Mouse (Mus musculus) stomach, postnatal 0 days (tissue): ENCODE results near the gene Timm8a2. TPM values are rescaled to one million over a fixed set of nuclear protein-coding genes. Genes with fewer than 3 reads are reported as not detected.
A peak's percentile ranks its signal among the peaks of the same experiment; 100 is the strongest.
"Not testable (repeated sequence)": the region's sequence is repeated elsewhere in the genome, so short reads cannot be mapped to it uniquely, and the experiment has no call there.

Experiments
- ATAC-seq: fragments of 200-750 bp; cut with Nextera tagmentation; 2 replicates; pipeline ENCODE4 v1.8.0; 2017; ENCODE audit not compliant: low FRiP score, low TSS enrichment
- DNase-seq: peaks from one replicate; pipeline ENCODE4 v3.0.0-alpha.2; 2016; ENCODE audit warnings: low spot score
- H3K27ac ChIP-seq: fragments of 300-500 bp; sonication (generic); replicated peaks from 2 replicates; pipeline ENCODE4 v1.5.1; 2014; ENCODE audit warnings: mild to moderate bottlenecking, control low read depth
- H3K27me3 ChIP-seq: fragments of 300-500 bp; sonication (generic); 2 replicates; pipeline ENCODE4 v1.6.1; 2014; ENCODE audit warnings: low read length; ENCODE audit not compliant: control insufficient read depth, insufficient read depth
- H3K36me3 ChIP-seq: fragments of 300-500 bp; sonication (generic); 2 replicates; pipeline ENCODE4 v1.6.1; 2014; ENCODE audit warnings: low read length, mixed read lengths; ENCODE audit not compliant: control insufficient read depth, insufficient read depth
- H3K4me1 ChIP-seq: fragments of 300-500 bp; sonication (generic); replicated peaks from 2 replicates; pipeline ENCODE4 v1.6.1; 2014; ENCODE audit warnings: antibody characterized with exemption; ENCODE audit not compliant: control insufficient read depth, insufficient read depth
- H3K4me2 ChIP-seq: fragments of 300-500 bp; sonication (generic); replicated peaks from 2 replicates; pipeline ENCODE4 v1.6.1; 2014; ENCODE audit warnings: low read depth, mild to moderate bottlenecking, control low read depth, moderate library complexity
- H3K4me3 ChIP-seq: fragments of 300-500 bp; sonication (generic); 2 replicates; pipeline ENCODE4 v1.5.1; 2014; ENCODE audit warnings: low read depth, low read length, control low read depth
- H3K9ac ChIP-seq: fragments of 300-500 bp; sonication (generic); 2 replicates; pipeline ENCODE4 v1.6.1; 2014; ENCODE audit warnings: mild to moderate bottlenecking, low read length, control low read depth, mixed read lengths
- H3K9me3 ChIP-seq: fragments of 300-500 bp; sonication (generic); 2 replicates; pipeline ENCODE4 v1.6.1; 2016; ENCODE audit warnings: low read length; ENCODE audit not compliant: control insufficient read depth
- CTCF ChIP-seq: IDR thresholded peaks from 2 replicates; pipeline ENCODE4 v1.5.1; 2016; ENCODE audit warnings: antibody characterized with exemption, low read depth, mild to moderate bottlenecking, moderate library complexity
- EP300 ChIP-seq: optimal IDR thresholded peaks from 2 replicates; pipeline ENCODE3; 2016; ENCODE audit warnings: antibody characterized with exemption
- WGBS: fragments of 180-500 bp; shearing (Covaris S2); extraction: QIAGEN DNeasy Blood & Tissue Kit; methylation state at CpG from one replicate; pipeline ENCODE4 v1.1.7; 2014; 5-methylcytosine and 5-hydroxymethylcytosine counted together
- polyA plus RNA-seq: library from polyadenylated mRNA; unstranded; fragments of >200 nt; fragmentation: Nextera tagmentation; extraction: Ambion mirVana; gene quantifications from 2 replicates; pipeline ENCODE4 v1.2.1, GENCODE M21; 2015

Gene Timm8a2
- polyA plus RNA-seq, 1 experiment from 2014 or later: not detected

DNA sequence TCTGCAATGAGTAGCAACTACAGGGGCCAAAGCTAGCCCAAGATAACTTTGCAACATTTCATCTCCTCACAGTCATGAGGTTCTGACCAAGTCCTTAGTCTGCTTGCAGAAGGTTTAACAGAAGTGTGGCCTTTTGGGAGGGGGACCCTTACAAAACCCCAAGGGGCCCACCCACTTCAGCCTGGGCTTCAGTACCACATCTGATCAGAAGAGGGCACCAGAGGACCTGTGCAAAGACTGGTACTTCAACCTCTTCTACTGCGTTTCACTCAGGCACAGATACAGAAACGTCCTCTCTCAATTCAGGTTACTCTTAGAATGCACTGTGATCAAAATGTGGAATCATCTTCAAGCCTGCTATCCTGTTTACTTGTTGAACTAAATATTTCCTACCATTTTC lies 30.0 kb downstream of the Timm8a2 start:
- Histone ChIP-seq H3K9ac (no peak overlapping the region), H3K4me1 (no peaks in the 10 kb centered on the region), H3K9me3 (no peaks in the 10 kb centered on the region), H3K4me3 (no peak overlapping the region), H3K27me3 (no peaks in the 10 kb centered on the region), H3K27ac (no peak overlapping the region), H3K4me2 (no peak overlapping the region), H3K36me3 (no peaks in the 10 kb centered on the region)
- 10% methylated on average over 2 of the region's 2 CpGs for WGBS
- ATAC-seq: no peak
- peak; percentile 69 for DNase-seq
- TF ChIP-seq EP300 (no peak), CTCF (peak; percentile 95)

DNA sequence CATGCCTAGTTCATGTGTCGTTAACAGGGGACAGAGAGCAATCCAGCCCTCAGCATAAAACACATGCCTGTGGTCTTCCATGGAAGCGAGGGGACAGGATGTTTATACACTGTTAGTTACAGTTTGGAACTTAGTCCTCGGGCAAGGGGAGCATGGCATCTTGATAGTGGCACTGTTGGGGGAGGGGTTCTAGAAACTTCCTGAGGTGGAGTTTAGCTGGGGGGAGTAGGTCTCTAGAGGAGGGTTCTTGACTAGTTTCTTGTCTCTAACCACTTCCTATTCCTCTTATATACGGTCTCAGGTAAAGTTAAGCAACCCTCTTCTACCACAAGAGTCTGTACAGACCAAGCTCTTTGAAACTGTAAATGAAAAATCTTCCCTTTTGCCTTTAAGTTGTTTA lies 31.8 kb downstream of the Timm8a2 start:
- Histone ChIP-seq H3K27ac (no peak overlapping the region), H3K4me2 (no peak overlapping the region), H3K36me3 (no peaks in the 10 kb centered on the region), H3K9ac (no peak overlapping the region), H3K4me1 (no peaks in the 10 kb centered on the region), H3K4me3 (no peak overlapping the region), H3K27me3 (no peaks in the 10 kb centered on the region), H3K9me3 (no peaks in the 10 kb centered on the region)
- no peak for DNase-seq
- no peak for ATAC-seq
- TF ChIP-seq EP300 (no peak), CTCF (no peak)
- WGBS: 58% methylated on average over 4 of the region's 4 CpGs

DNA sequence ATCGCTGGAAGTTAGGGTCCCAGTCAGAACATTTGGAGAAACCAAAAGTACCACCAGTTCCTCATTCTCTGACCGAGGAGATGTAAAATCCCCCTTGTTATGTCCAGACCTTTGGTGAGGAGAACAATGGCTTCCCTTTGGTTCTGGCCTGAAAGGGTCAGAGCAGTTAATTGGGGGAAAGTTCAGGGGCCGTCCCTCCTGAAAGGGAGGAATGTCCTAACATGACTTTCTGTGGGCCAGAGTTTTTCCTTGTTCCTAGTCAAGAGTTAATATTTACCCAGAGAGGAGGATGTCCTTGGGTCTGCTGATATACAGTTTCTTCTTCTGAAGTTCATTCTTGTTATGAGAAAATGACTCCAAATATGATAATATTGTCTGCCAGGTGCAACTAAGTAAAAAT lies 33.6 kb downstream of the Timm8a2 start:
- H3K27me3 ChIP-seq, H3K4me1 ChIP-seq, H3K27ac ChIP-seq, H3K9ac ChIP-seq, H3K9me3 ChIP-seq, ATAC-seq, H3K36me3 ChIP-seq, H3K4me2 ChIP-seq, H3K4me3 ChIP-seq, DNase-seq: not testable (repeated sequence)
- WGBS: 57% methylated on average over 3 of the region's 3 CpGs

DNA sequence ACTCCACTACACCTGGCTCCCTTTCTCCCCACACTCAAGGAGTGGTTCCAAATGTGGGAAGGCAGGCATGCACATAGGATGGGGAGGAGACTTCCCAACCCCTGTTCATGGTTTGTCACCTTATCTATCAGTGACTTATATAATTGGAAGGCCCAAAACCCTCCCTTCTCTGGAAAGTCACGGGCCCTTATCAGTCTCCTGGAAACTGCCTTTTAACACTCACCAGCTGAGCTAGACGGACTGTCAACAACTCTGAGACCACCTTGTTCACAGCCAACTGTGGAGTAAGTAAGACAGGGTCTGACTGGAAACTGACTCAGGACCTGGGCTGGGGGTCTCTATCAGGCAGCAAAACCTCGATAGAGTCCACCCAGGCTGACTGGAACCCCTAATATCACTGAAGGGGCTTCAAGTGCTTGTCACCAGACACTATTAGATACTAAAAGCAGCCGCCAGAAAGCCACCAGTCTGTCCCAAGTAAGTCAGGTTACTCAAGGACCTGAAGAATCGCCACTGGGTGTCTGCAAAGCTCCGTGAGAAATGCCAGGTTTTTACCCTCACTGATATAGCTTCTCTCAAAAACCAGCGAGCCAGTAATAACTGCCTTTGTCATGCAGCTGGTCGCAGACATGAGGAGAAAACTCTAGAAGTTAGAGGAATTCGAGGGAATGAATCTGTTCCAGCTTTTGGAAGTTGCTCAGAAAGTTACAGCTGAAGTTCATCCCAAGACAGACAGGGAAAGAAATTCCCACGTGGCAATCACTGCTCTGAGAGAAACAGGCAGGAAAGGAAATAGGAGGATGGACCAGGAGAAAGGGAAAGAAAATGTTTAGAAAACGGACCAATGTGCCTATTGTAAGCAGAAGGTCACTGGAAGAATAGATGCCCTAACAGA lies 34.6 kb downstream of the Timm8a2 start:
- no peaks in the 10 kb centered on the region for H3K36me3 ChIP-seq
- ATAC-seq: no peak; the same call in 1 of the 2 replicates
- TF ChIP-seq CTCF: no peak
- TF ChIP-seq EP300: no peak
- no peak for DNase-seq
- no peak overlapping the region for H3K9ac ChIP-seq
- no peak overlapping the region for H3K4me3 ChIP-seq
- WGBS: 38% methylated on average over 11 of the region's 11 CpGs
- H3K4me1 ChIP-seq: no peaks in the 10 kb centered on the region
- no peak overlapping the region for H3K27ac ChIP-seq
- no peaks in the 10 kb centered on the region for H3K27me3 ChIP-seq
- H3K4me2 ChIP-seq: no peak overlapping the region
- H3K9me3 ChIP-seq: no peaks in the 10 kb centered on the region

DNA sequence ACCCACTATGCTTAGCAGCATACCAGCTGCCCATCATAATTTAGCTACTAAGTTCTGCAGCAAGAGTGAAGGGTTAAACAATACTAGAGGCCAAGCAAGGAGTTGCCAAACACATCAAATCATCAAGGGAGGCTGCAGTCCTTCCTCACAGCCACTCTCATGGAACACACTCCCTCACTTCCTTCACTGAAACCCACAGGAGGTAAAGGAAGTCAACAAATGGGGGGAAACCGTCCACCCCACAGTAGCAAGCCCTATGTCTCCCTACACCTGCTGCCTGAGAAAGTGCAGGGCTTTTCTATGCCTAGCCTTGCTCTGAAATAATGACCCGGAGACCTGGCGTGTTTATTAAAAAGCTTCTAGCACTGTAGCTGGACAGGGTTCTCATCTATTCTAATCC lies 35.5 kb downstream of the Timm8a2 start:
- DNase-seq: no peak
- Histone ChIP-seq H3K36me3 (no peaks in the 10 kb centered on the region), H3K4me1 (no peaks in the 10 kb centered on the region), H3K27ac (no peak overlapping the region), H3K4me2 (no peak overlapping the region), H3K27me3 (no peaks in the 10 kb centered on the region), H3K9me3 (no peaks in the 10 kb centered on the region), H3K9ac (no peak overlapping the region), H3K4me3 (no peak overlapping the region)
- no peak for TF ChIP-seq EP300
- 80% methylated on average over 3 of the region's 3 CpGs for WGBS
- no peak for ATAC-seq

DNA sequence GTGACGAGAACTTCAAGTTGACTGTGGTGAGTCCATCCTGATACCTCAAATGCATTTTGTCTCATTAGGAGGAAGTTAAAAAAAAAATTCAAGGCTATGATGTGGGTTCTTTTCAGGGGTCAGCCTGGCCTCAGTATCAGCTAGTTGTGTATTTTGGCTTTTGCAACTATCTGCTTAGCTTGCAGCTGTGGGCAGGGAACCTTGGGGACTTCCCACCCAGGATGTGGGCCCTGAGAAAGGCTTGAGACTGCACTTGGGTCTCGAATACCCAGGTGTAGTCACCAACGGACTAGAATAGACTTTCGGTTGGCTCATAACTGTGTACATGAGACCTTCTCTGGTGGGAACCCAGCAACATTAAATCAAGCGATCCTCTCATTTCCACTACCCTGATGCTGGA lies 38.9 kb downstream of the Timm8a2 start:
- 91% methylated on average over 5 of the region's 5 CpGs for WGBS
- Histone ChIP-seq H3K27me3 (no peaks in the 10 kb centered on the region), H3K4me1 (no peaks in the 10 kb centered on the region), H3K9me3 (no peaks in the 10 kb centered on the region), H3K36me3 (no peaks in the 10 kb centered on the region), H3K4me3 (no peak overlapping the region), H3K27ac (no peak overlapping the region), H3K4me2 (no peak overlapping the region), H3K9ac (no peak overlapping the region)
- ATAC-seq: no peak
- TF ChIP-seq EP300 (no peak), CTCF (no peak)
- DNase-seq: no peak
